Mouse (Mus musculus): ENCODE measurements around the gene Epn2.

DNA sequence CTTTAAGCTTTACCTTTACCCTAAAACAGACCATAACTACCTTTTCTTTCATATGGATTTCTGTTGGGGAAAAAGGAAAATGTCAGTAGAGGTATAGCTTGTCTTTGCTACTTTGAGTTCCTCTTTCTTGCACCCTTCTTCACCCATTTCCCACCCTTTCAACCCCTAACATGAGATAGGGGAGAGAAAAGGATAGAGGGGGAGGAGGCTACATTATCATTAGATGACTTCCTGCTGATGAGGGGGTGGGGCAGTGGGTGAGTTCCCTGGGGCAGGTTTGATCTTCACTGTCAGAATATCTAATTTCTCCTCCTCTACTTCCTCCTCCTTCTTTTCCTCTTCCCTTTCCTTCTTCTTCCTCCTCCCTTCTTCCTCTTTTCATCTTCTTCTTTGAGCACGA is 82.0 kb downstream of the Epn2 start:
- TF ChIP-seq CTCF (IDR thresholded peaks at IDR 0.05; ENCODE audit: low read depth) (no peak), EP300 (optimal IDR thresholded peaks at IDR 0.05) (no peak)

Data from stomach, postnatal 0 days (tissue).